ENCODE assay signal across 19 mouse cellular contexts in the genomic region with DNA sequence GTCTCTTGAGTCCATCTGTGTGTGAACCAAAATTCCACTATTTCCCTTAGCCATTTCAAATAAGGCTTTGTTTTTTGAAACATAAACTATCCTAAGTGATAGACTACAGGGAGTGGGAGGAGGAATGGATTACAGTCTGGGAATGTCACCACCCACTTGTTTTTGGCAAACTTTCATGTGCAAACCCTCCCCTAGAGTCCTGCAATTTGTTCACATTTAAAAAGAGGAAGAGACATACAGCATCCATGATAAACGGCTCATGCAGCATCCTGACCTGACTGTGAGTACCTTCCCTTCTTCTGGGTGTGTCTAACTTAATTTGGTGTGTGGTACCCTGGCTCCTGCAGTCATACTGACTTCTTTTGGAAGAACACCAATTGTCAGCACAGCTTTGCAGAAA.
DNase-seq lines count a peak whose midpoint lies in the region; ATAC-seq and TF ChIP-seq lines count a peak whose summit lies in the region.
"Had no signal": no experiment of that assay in that cellular context is flagged by ENCODE, and none has a peak within 500 bp of the region (broad histone marks: within the 10 kb centered on the region; RNA-seq: fewer than 3 reads in every experiment).

No protein-coding gene starts in this region.

- H3K4me1 ChIP-seq in kidney, postnatal 0 days (replicated peaks; ENCODE audit: insufficient read depth, low read length): no peaks in the 10 kb centered on the region
- H3K4me1 ChIP-seq in midbrain, embryonic 11.5 days (ENCODE audit: control insufficient read depth, insufficient read depth, low read length): no peaks in the 10 kb centered on the region
- H3K4me1 ChIP-seq: embryonic facial prominence, embryonic 15.5 days; midbrain, embryonic 15.5 days had no signal

- no peak overlapping the region for H3K9ac ChIP-seq in kidney, postnatal 0 days (ENCODE audit: low read depth, low read length)
- H3K9ac ChIP-seq in midbrain, embryonic 11.5 days (ENCODE audit: low read length): no peak overlapping the region
- H3K9ac ChIP-seq: embryonic facial prominence, embryonic 15.5 days; liver, postnatal 0 days; midbrain, embryonic 15.5 days had no signal

- no peak for TF ChIP-seq CTCF in kidney, postnatal 0 days (IDR thresholded peaks at IDR 0.05; ENCODE audit: low read depth)

- no peaks in the 10 kb centered on the region for H3K9me3 ChIP-seq in kidney, postnatal 0 days (replicated peaks; ENCODE audit: low read length)
- no peaks in the 10 kb centered on the region for H3K9me3 ChIP-seq in midbrain, embryonic 11.5 days (ENCODE audit: control insufficient read depth, low read length)
- H3K9me3 ChIP-seq: embryonic facial prominence, embryonic 15.5 days; G1E; midbrain, embryonic 15.5 days had no signal

- no peaks in the 10 kb centered on the region for H3K36me3 ChIP-seq in kidney, postnatal 0 days (ENCODE audit: insufficient read depth, low read length)
- no peaks in the 10 kb centered on the region for H3K36me3 ChIP-seq in midbrain, embryonic 11.5 days (ENCODE audit: control insufficient read depth, insufficient read depth, low read length)
- H3K36me3 ChIP-seq: embryonic facial prominence, embryonic 15.5 days; G1E; midbrain, embryonic 15.5 days had no signal

- WGBS in kidney, postnatal 0 days: 33% methylated on average over 1 of the region's 1 CpGs
- 75% methylated on average over 1 of the region's 1 CpGs for WGBS in midbrain, embryonic 11.5 days

- no peak overlapping the region for H3K4me2 ChIP-seq in kidney, postnatal 0 days (ENCODE audit: low read length)
- no peak overlapping the region for H3K4me2 ChIP-seq in midbrain, embryonic 11.5 days
- H3K4me2 ChIP-seq: embryonic facial prominence, embryonic 15.5 days; heart, embryonic 11.5 days; midbrain, embryonic 15.5 days had no signal

- no peak overlapping the region for H3K27ac ChIP-seq in kidney, postnatal 0 days
- H3K27ac ChIP-seq in midbrain, embryonic 11.5 days (ENCODE audit: low read depth, low read length): no peak overlapping the region
- H3K27ac ChIP-seq: embryonic facial prominence, embryonic 15.5 days; midbrain, embryonic 15.5 days had no signal

- no peaks in the 10 kb centered on the region for H3K27me3 ChIP-seq in kidney, postnatal 0 days (ENCODE audit: insufficient read depth, low read length)
- no peaks in the 10 kb centered on the region for H3K27me3 ChIP-seq in midbrain, embryonic 11.5 days (ENCODE audit: control insufficient read depth, insufficient read depth, low read length)
- H3K27me3 ChIP-seq: embryonic facial prominence, embryonic 15.5 days; midbrain, embryonic 15.5 days had no signal

- peak; percentile 76 for DNase-seq in kidney, postnatal 0 days (ENCODE audit: low spot score)
- no peak for DNase-seq in kidney, postnatal 10 days
- peak; percentile 53 to 60 for DNase-seq in right cerebral cortex, adult 2 months (ENCODE audit: low spot score in 2 of 2)
- no peak for DNase-seq in right cerebral cortex, postnatal 4 days
- DNase-seq in layer of hippocampus, adult 8-10 months (ENCODE audit: low spot score in 2 of 2): peak; percentile 14 to 29
- DNase-seq in telencephalon, adult 2 months (ENCODE audit: low read depth, low spot score): peak; percentile 81
- no peak for DNase-seq in heart, postnatal 4 days
- DNase-seq in midbrain, embryonic 11.5 days (ENCODE audit: low spot score, missing footprints): no peak
- DNase-seq: adrenal gland, postnatal 36 days; cerebellum, postnatal 14 days; gastrocnemius, postnatal 25 days; kidney, postnatal 36 days; liver, postnatal 0 days had no signal

- ATAC-seq in kidney, postnatal 0 days (replicated peaks; ENCODE audit: low FRiP score, low read depth): no peak
- no peak for ATAC-seq in midbrain, embryonic 11.5 days (ENCODE audit: low FRiP score)
- ATAC-seq: forebrain, embryonic 14.5 days; inflammation-experienced regulatory T-cells, adult 6 months; liver, postnatal 0 days; midbrain, embryonic 15.5 days had no signal

- no peak overlapping the region for H3K4me3 ChIP-seq in kidney, postnatal 0 days (replicated peaks; ENCODE audit: low read depth, low read length)
- H3K4me3 ChIP-seq in midbrain, embryonic 11.5 days (ENCODE audit: low read depth, low read length): no peak overlapping the region
- H3K4me3 ChIP-seq: embryonic facial prominence, embryonic 15.5 days; midbrain, embryonic 15.5 days had no signal

Comparison
In these comparisons a context has a peak if more than half of its experiments do, and no peak if none do; other contexts are left out.
1. DNase-seq: peak in kidney, postnatal 0 days (single experiment), right cerebral cortex, adult 2 months (2 of 2), layer of hippocampus, adult 8-10 months (2 of 2) and telencephalon, adult 2 months (single experiment); none in kidney, postnatal 10 days (single experiment), right cerebral cortex, postnatal 4 days (single experiment), heart, postnatal 4 days (single experiment) and midbrain, embryonic 11.5 days (single experiment).